Mouse (Mus musculus) kidney, adult 10 weeks (tissue): Measurements from ENCODE around the gene Plxdc2. TPM values are rescaled to one million over a fixed set of nuclear protein-coding genes. Genes with fewer than 3 reads are reported as not detected.

Experiments used
- polyA plus RNA-seq: library from polyadenylated mRNA; stranded (reverse); fragments of 350-450 nt; fragmentation: Illumina TruSeq; extraction: RNeasy Lipid Tissue Mini Kit (QIAGEN cat#74804); gene quantifications from one replicate; pipeline ENCODE4 v1.2.3, GENCODE M21; 2014; ENCODE audit warnings: low read depth, low replicate concordance

Plxdc2 gene
- polyA plus RNA-seq, result 98.7 TPM

DNA sequence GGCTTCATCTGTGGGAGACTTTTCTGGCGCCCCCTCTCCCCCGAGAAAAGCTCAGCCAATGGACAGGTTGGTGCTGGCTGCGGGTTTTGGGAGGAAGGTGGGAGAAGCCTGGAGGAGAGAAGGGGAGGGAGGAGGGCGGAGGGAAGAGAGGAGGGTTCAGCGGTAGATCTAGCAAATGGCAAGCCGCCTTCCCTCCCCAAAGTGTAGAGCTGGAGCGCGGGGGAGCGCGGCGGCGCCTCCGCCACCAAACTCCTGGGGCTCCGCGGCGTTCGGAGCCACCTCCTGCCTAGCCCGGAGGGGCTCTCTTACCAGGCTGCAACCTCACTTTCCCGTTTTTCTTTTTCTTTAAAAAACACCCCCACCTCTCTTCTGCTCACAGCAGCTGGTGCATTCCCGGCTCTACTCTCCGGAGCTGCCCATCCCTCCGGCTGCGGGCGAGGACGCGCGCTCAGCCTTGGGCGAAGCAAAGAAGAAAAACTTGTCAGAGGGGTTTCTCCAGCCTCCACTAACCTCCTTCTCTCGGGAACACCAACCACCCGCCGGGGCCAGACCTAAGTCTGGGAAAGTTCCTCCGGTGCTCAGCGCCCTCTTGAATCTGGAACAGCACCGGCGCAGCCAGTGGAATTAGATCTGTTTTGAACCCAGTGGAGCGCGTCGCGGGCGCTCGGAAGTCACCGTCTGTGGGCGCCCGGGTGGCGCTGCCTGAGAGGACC is at the start of gene Plxdc2:
Plxdc2 (plus strand) TSS at position 199 of the 713 bp plus-strand sequence.

